Mouse (Mus musculus) kidney, embryonic 14.5 days (tissue): ENCODE results near the gene Myocd. TPM values are rescaled to one million over a fixed set of nuclear protein-coding genes. Genes with fewer than 3 reads are reported as not detected.
A peak's percentile ranks its signal among the peaks of the same experiment; 100 is the strongest.

Experiments used
- ATAC-seq: fragments of 200-750 bp; cut with Nextera tagmentation; 2 replicates; pipeline ENCODE4 v1.8.0; 2017; ENCODE audit warnings: moderate number of reproducible peaks, mild to moderate bottlenecking, moderate TSS enrichment, moderate library complexity; ENCODE audit not compliant: low FRiP score, low TSS enrichment
- H3K27ac ChIP-seq: fragments of 300-500 bp; sonication (generic); 2 replicates; pipeline ENCODE4 v1.5.1; 2014; ENCODE audit warnings: low read depth, mild to moderate bottlenecking, low read length, moderate library complexity, mixed read lengths
- H3K27me3 ChIP-seq: fragments of 300-500 bp; sonication (generic); 2 replicates; pipeline ENCODE4 v1.6.1; 2014; ENCODE audit warnings: mild to moderate bottlenecking, low read length; ENCODE audit not compliant: control insufficient read depth, insufficient read depth
- H3K36me3 ChIP-seq: fragments of 300-500 bp; sonication (generic); 2 replicates; pipeline ENCODE4 v1.6.1; 2014; ENCODE audit warnings: low read length, mixed read lengths; ENCODE audit not compliant: control insufficient read depth, insufficient read depth
- H3K4me1 ChIP-seq: fragments of 300-500 bp; sonication (generic); 2 replicates; pipeline ENCODE4 v1.6.1; 2014; ENCODE audit warnings: low read length, mixed read lengths; ENCODE audit not compliant: control insufficient read depth, insufficient read depth
- H3K4me2 ChIP-seq: fragments of 300-500 bp; sonication (generic); replicated peaks from 2 replicates; pipeline ENCODE4 v1.6.1; 2014; ENCODE audit warnings: low read depth, mild to moderate bottlenecking, low read length
- H3K4me3 ChIP-seq: fragments of 300-500 bp; sonication (generic); 2 replicates; pipeline ENCODE4 v1.5.1; 2014; ENCODE audit warnings: mild to moderate bottlenecking, low read length
- H3K9ac ChIP-seq: fragments of 300-500 bp; sonication (generic); 2 replicates; pipeline ENCODE4 v1.6.1; 2014; ENCODE audit warnings: low read depth, mild to moderate bottlenecking, low read length, moderate library complexity
- H3K9me3 ChIP-seq: fragments of 300-500 bp; sonication (generic); 2 replicates; pipeline ENCODE4 v1.6.1; 2016; ENCODE audit warnings: low read length; ENCODE audit not compliant: control insufficient read depth
- WGBS: fragments of 180-500 bp; shearing (Covaris S2); extraction: QIAGEN DNeasy Blood & Tissue Kit; methylation state at CpG from one replicate; pipeline ENCODE4 v1.1.7; 2014; 5-methylcytosine and 5-hydroxymethylcytosine counted together
- polyA plus RNA-seq: library from polyadenylated mRNA; unstranded; fragments of >200 nt; fragmentation: Nextera tagmentation; extraction: Ambion mirVana; gene quantifications from 2 replicates; pipeline ENCODE4 v1.2.1, GENCODE M21; 2014

Myocd gene
- polyA plus RNA-seq, 1 experiment from 2014 or later: 4.6 TPM

GRCm38 (mm10) chr11:65139030-65139429 lies 130.8 kb downstream of the Myocd start:
- Histone ChIP-seq H3K4me3 (no peak overlapping the region), H3K27ac (no peak overlapping the region), H3K4me2 (no peak overlapping the region), H3K4me1 (no peaks in the 10 kb centered on the region), H3K9ac (no peak overlapping the region), H3K27me3 (no peaks in the 10 kb centered on the region), H3K9me3 (no peaks in the 10 kb centered on the region), H3K36me3 (no peaks in the 10 kb centered on the region)
- ATAC-seq: no peak
- WGBS: 83% methylated on average over 3 of the region's 3 CpGs

GRCm38 (mm10) chr11:65137145-65137652 lies 132.6 kb downstream of the Myocd start:
- Histone ChIP-seq H3K9me3 (no peaks in the 10 kb centered on the region), H3K9ac (no peak overlapping the region), H3K27ac (no peak overlapping the region), H3K4me1 (no peaks in the 10 kb centered on the region), H3K4me2 (no peak overlapping the region), H3K27me3 (no peaks in the 10 kb centered on the region), H3K36me3 (no peaks in the 10 kb centered on the region), H3K4me3 (no peak overlapping the region)
- WGBS: 77% methylated on average over 2 of the region's 2 CpGs
- ATAC-seq: no peak

GRCm38 (mm10) chr11:65135251-65135739 lies 134.5 kb downstream of the Myocd start:
- ATAC-seq: no peak
- Histone ChIP-seq H3K9me3 (no peaks in the 10 kb centered on the region), H3K9ac (no peak overlapping the region), H3K4me2 (no peak overlapping the region), H3K36me3 (no peaks in the 10 kb centered on the region), H3K4me3 (no peak overlapping the region), H3K27me3 (no peaks in the 10 kb centered on the region), H3K4me1 (no peaks in the 10 kb centered on the region), H3K27ac (no peak overlapping the region)
- WGBS: 83% methylated on average over 8 of the region's 8 CpGs

- no peaks in the 10 kb centered on the region for H3K9me3 ChIP-seq
- no peak overlapping the region for H3K4me2 ChIP-seq
- no peak overlapping the region for H3K4me3 ChIP-seq
- 84% methylated on average over 4 of the region's 4 CpGs for WGBS
- H3K4me1 ChIP-seq: no peaks in the 10 kb centered on the region
- no peaks in the 10 kb centered on the region for H3K36me3 ChIP-seq
- H3K27me3 ChIP-seq: no peaks in the 10 kb centered on the region
- no peak overlapping the region for H3K27ac ChIP-seq
- ATAC-seq: no peak
- H3K9ac ChIP-seq: no peak overlapping the region
Measured at GRCm38 (mm10) chr11:65133661-65134060, 136.1 kb downstream of the Myocd start.

- ATAC-seq: no peak
- H3K27me3 ChIP-seq: no peaks in the 10 kb centered on the region
- 87% methylated on average over 4 of the region's 4 CpGs for whole genome bisulfite sequencing
- H3K9me3 ChIP-seq: no peaks in the 10 kb centered on the region
- peaks cover 19% of the 10 kb centered on the region for H3K4me1 ChIP-seq
- H3K4me3 ChIP-seq: no peak overlapping the region
- H3K27ac ChIP-seq: no peak overlapping the region
- no peaks in the 10 kb centered on the region for H3K36me3 ChIP-seq
- H3K9ac ChIP-seq: no peak overlapping the region
- H3K4me2 ChIP-seq: no peak overlapping the region
Measured at GRCm38 (mm10) chr11:65129110-65129509, 140.7 kb downstream of the Myocd start.

- no peak overlapping the region for H3K4me3 ChIP-seq
- H3K9ac ChIP-seq: no peak overlapping the region
- no peaks in the 10 kb centered on the region for H3K27me3 ChIP-seq
- H3K9me3 ChIP-seq: no peaks in the 10 kb centered on the region
- no peak overlapping the region for H3K4me2 ChIP-seq
- no peaks in the 10 kb centered on the region for H3K36me3 ChIP-seq
- ATAC-seq: no peak
- H3K27ac ChIP-seq: no peak overlapping the region
- H3K4me1 ChIP-seq: peaks cover 19% of the 10 kb centered on the region
- WGBS: 62% methylated on average over 4 of the region's 4 CpGs
Measured at GRCm38 (mm10) chr11:65128666-65129065, 141.1 kb downstream of the Myocd start.

GRCm38 (mm10) chr11:65126566-65126965 lies 143.2 kb downstream of the Myocd start:
- Histone ChIP-seq H3K4me2 (no peak overlapping the region), H3K9me3 (no peaks in the 10 kb centered on the region), H3K9ac (0 out of 2 replicates have a peak overlapping the region, but pooled peaks have one; percentile 2), H3K4me3 (no peak overlapping the region), H3K36me3 (no peaks in the 10 kb centered on the region), H3K27me3 (no peaks in the 10 kb centered on the region), H3K27ac (peak overlapping the region; percentile 48; the same call in 1 of the 2 replicates), H3K4me1 (peaks cover 19% of the 10 kb centered on the region)
- WGBS: 35% methylated on average over 9 of the region's 9 CpGs
- ATAC-seq: peak; percentile 83

Other genes starting within 250 kb of the Myocd start
- gene 1700086D15Rik, start 110.1 kb downstream of the Myocd start, polyA plus RNA-seq: not detected in 2 replicates
- gene Arhgap44, start 107.0 kb downstream of the Myocd start, polyA plus RNA-seq: 7.2 TPM in 2 replicates